Mouse (Mus musculus) midbrain, embryonic 15.5 days (tissue): ENCODE results near the gene Atp23. TPM values are rescaled to one million over a fixed set of nuclear protein-coding genes. Genes with fewer than 3 reads are reported as not detected.

Source experiments
- ATAC-seq: fragments of 200-750 bp; cut with Nextera tagmentation; replicated peaks from 2 replicates; pipeline ENCODE4 v1.8.0; 2017; ENCODE audit warnings: moderate TSS enrichment
- H3K27ac ChIP-seq: fragments of 300-500 bp; sonication (generic); 2 replicates; pipeline ENCODE4 v1.5.1; 2015; ENCODE audit warnings: mild to moderate bottlenecking, inconsistent platforms
- H3K27me3 ChIP-seq: fragments of 300-500 bp; sonication (generic); replicated peaks from 2 replicates; pipeline ENCODE4 v1.6.1; 2015; ENCODE audit warnings: inconsistent platforms
- H3K36me3 ChIP-seq: fragments of 300-500 bp; sonication (generic); replicated peaks from 2 replicates; pipeline ENCODE4 v1.6.1; 2015; ENCODE audit warnings: inconsistent platforms
- H3K4me1 ChIP-seq: fragments of 300-500 bp; sonication (generic); 2 replicates; pipeline ENCODE4 v1.6.1; 2015; ENCODE audit warnings: inconsistent platforms
- H3K4me2 ChIP-seq: fragments of 300-500 bp; sonication (generic); 2 replicates; pipeline ENCODE4 v1.6.1; 2015; ENCODE audit warnings: inconsistent platforms, mild to moderate bottlenecking, moderate library complexity
- H3K4me3 ChIP-seq: fragments of 300-500 bp; sonication (generic); 2 replicates; pipeline ENCODE4 v1.5.1; 2015; ENCODE audit warnings: mild to moderate bottlenecking, inconsistent platforms
- H3K9ac ChIP-seq: fragments of 300-500 bp; sonication (generic); 2 replicates; pipeline ENCODE4 v1.6.1; 2015; ENCODE audit warnings: mild to moderate bottlenecking, inconsistent platforms
- H3K9me3 ChIP-seq: fragments of 300-500 bp; sonication (generic); 2 replicates; pipeline ENCODE4 v1.6.1; 2016; ENCODE audit warnings: inconsistent platforms
- WGBS: fragments of 180-500 bp; shearing (Covaris S2); methylation state at CpG from one replicate; pipeline ENCODE4 v1.1.7; 2015; ENCODE audit warnings: mixed read lengths; 5-methylcytosine and 5-hydroxymethylcytosine counted together
- polyA plus RNA-seq: library from polyadenylated mRNA; unstranded; fragments of >200 nt; fragmentation: Nextera tagmentation; extraction: Ambion mirVana; gene quantifications from 2 replicates; pipeline ENCODE4 v1.2.1, GENCODE M21; 2015

Atp23 gene
- 12.2 and 13.3 TPM in 2 replicates for polyA plus RNA-seq

- Histone ChIP-seq H3K4me2 (peak within 1 kb of the TSS; percentile 99), H3K9ac (peak within 1 kb of the TSS; percentile 75), H3K36me3 (0 out of 2 replicates have a peak, but pooled peaks cover under 1% of the 10 kb centered on the region), H3K4me1 (peaks cover 14% of the 10 kb centered on the region), H3K4me3 (peak within 1 kb of the TSS; percentile 85), H3K9me3 (no peaks in the 10 kb centered on the region), H3K27ac (peak within 1 kb of the TSS; percentile 68), H3K27me3 (no peaks in the 10 kb centered on the region)
- peak; percentile 82 for ATAC-seq
- WGBS: 0% methylated on average over 56 of the region's 56 CpGs
These were observed at the start of gene Atp23 for GRCm38 (mm10) chr10:126900821-126901487. Gene Atp23, minus strand, starts transcription at chr10:126901355.

- no peak for ATAC-seq
- H3K9me3 ChIP-seq: no peaks in the 10 kb centered on the region
- H3K27me3 ChIP-seq: no peaks in the 10 kb centered on the region
- no peak overlapping the region for H3K4me3 ChIP-seq
- H3K4me2 ChIP-seq: no peak overlapping the region
- 95% methylated on average over 4 of the region's 4 CpGs for WGBS
- H3K27ac ChIP-seq: no peak overlapping the region
- H3K9ac ChIP-seq: no peak overlapping the region
- no peaks in the 10 kb centered on the region for H3K36me3 ChIP-seq
- H3K4me1 ChIP-seq: no peaks in the 10 kb centered on the region
These were observed 49.4 kb upstream of the Atp23 start for GRCm38 (mm10) chr10:126950572-126950971.

- no peak for ATAC-seq
- H3K4me1 ChIP-seq: no peaks in the 10 kb centered on the region
- H3K36me3 ChIP-seq: no peaks in the 10 kb centered on the region
- H3K27ac ChIP-seq: no peak overlapping the region
- H3K27me3 ChIP-seq: no peaks in the 10 kb centered on the region
- WGBS: 73% methylated on average over 5 of the region's 5 CpGs
- no peak overlapping the region for H3K4me3 ChIP-seq
- H3K9ac ChIP-seq: no peak overlapping the region
- no peaks in the 10 kb centered on the region for H3K9me3 ChIP-seq
- no peak overlapping the region for H3K4me2 ChIP-seq
These were observed 48.7 kb upstream of the Atp23 start for GRCm38 (mm10) chr10:126949824-126950223.

- no peak overlapping the region for H3K27ac ChIP-seq
- no peaks in the 10 kb centered on the region for H3K9me3 ChIP-seq
- 90% methylated on average over 5 of the region's 5 CpGs for WGBS
- no peaks in the 10 kb centered on the region for H3K36me3 ChIP-seq
- no peak overlapping the region for H3K4me3 ChIP-seq
- no peaks in the 10 kb centered on the region for H3K4me1 ChIP-seq
- no peak for ATAC-seq
- no peaks in the 10 kb centered on the region for H3K27me3 ChIP-seq
- no peak overlapping the region for H3K9ac ChIP-seq
- H3K4me2 ChIP-seq: no peak overlapping the region
These were observed 44.4 kb upstream of the Atp23 start for GRCm38 (mm10) chr10:126945531-126945930.

GRCm38 (mm10) chr10:126940949-126941348, 39.8 kb upstream of the Atp23 start:
- H3K9ac ChIP-seq: no peak overlapping the region
- 77% methylated on average over 7 of the region's 7 CpGs for WGBS
- no peaks in the 10 kb centered on the region for H3K27me3 ChIP-seq
- no peak for ATAC-seq
- no peak overlapping the region for H3K4me2 ChIP-seq
- H3K4me3 ChIP-seq: no peak overlapping the region
- no peaks in the 10 kb centered on the region for H3K4me1 ChIP-seq
- no peaks in the 10 kb centered on the region for H3K36me3 ChIP-seq
- H3K9me3 ChIP-seq: no peaks in the 10 kb centered on the region
- no peak overlapping the region for H3K27ac ChIP-seq

GRCm38 (mm10) chr10:126935556-126936381, 34.6 kb upstream of the Atp23 start:
- no peak for ATAC-seq
- H3K4me2 ChIP-seq: no peak overlapping the region
- H3K9ac ChIP-seq: no peak overlapping the region
- H3K27ac ChIP-seq: no peak overlapping the region
- H3K36me3 ChIP-seq: no peaks in the 10 kb centered on the region
- peaks cover 5% of the 10 kb centered on the region for H3K4me1 ChIP-seq
- no peaks in the 10 kb centered on the region for H3K27me3 ChIP-seq
- H3K4me3 ChIP-seq: no peak overlapping the region
- 62% methylated on average over 18 of the region's 18 CpGs for WGBS
- no peaks in the 10 kb centered on the region for H3K9me3 ChIP-seq

GRCm38 (mm10) chr10:126935121-126935520, 34.0 kb upstream of the Atp23 start:
- no peak for ATAC-seq
- H3K27ac ChIP-seq: no peak overlapping the region

GRCm38 (mm10) chr10:126934561-126934960, 33.4 kb upstream of the Atp23 start:
- Histone ChIP-seq H3K27me3 (no peaks in the 10 kb centered on the region), H3K9ac (no peak overlapping the region), H3K4me1 (peaks cover 15% of the 10 kb centered on the region), H3K4me2 (no peak overlapping the region), H3K36me3 (no peaks in the 10 kb centered on the region), H3K27ac (no peak overlapping the region), H3K9me3 (no peaks in the 10 kb centered on the region), H3K4me3 (no peak overlapping the region)
- WGBS: 92% methylated on average over 13 of the region's 13 CpGs
- ATAC-seq: no peak

More at GRCm38 (mm10) chr10:126935121-126935520, 34.0 kb upstream of the Atp23 start:
- Histone ChIP-seq H3K27me3 (no peaks in the 10 kb centered on the region), H3K9me3 (no peaks in the 10 kb centered on the region), H3K9ac (no peak overlapping the region), H3K36me3 (no peaks in the 10 kb centered on the region), H3K4me3 (no peak overlapping the region), H3K4me1 (peaks cover 11% of the 10 kb centered on the region), H3K4me2 (no peak overlapping the region)
- 80% methylated on average over 8 of the region's 8 CpGs for WGBS

- H3K36me3 ChIP-seq: no peaks in the 10 kb centered on the region
- no peak for ATAC-seq
- peaks cover 43% of the 10 kb centered on the region for H3K4me1 ChIP-seq
- H3K9me3 ChIP-seq: no peaks in the 10 kb centered on the region
- H3K27ac ChIP-seq: peak overlapping the region; percentile 55
- H3K9ac ChIP-seq: no peak overlapping the region
- H3K4me3 ChIP-seq: no peak overlapping the region
- H3K27me3 ChIP-seq: no peaks in the 10 kb centered on the region
- no peak overlapping the region for H3K4me2 ChIP-seq
These were observed 30.6 kb upstream of the Atp23 start for GRCm38 (mm10) chr10:126931760-126932139.

GRCm38 (mm10) chr10:126931123-126931759, 30.1 kb upstream of the Atp23 start:
- no peaks in the 10 kb centered on the region for H3K27me3 ChIP-seq
- no peaks in the 10 kb centered on the region for H3K9me3 ChIP-seq
- no peak overlapping the region for H3K9ac ChIP-seq
- H3K4me3 ChIP-seq: no peak overlapping the region
- 63% methylated on average over 8 of the region's 8 CpGs for WGBS
- no peak overlapping the region for H3K4me2 ChIP-seq
- no peak for ATAC-seq
- H3K36me3 ChIP-seq: no peaks in the 10 kb centered on the region
- H3K27ac ChIP-seq: peak overlapping the region; percentile 55
- H3K4me1 ChIP-seq: peaks cover 43% of the 10 kb centered on the region

GRCm38 (mm10) chr10:126930270-126931121, 29.3 kb upstream of the Atp23 start:
- Histone ChIP-seq H3K36me3 (no peaks in the 10 kb centered on the region), H3K27ac (peak overlapping the region; percentile 63), H3K4me3 (no peak overlapping the region), H3K27me3 (no peaks in the 10 kb centered on the region), H3K4me1 (peaks cover 43% of the 10 kb centered on the region), H3K9me3 (no peaks in the 10 kb centered on the region), H3K4me2 (no peak overlapping the region), H3K9ac (0 out of 2 replicates have a peak overlapping the region, but pooled peaks have one; percentile 1)
- 26% methylated on average over 15 of the region's 15 CpGs for WGBS
- ATAC-seq: peak; percentile 34; the same call in 1 of the 2 replicates
